Comparison of ENCODE assay signal across 8 mouse cellular contexts in the genomic region with DNA sequence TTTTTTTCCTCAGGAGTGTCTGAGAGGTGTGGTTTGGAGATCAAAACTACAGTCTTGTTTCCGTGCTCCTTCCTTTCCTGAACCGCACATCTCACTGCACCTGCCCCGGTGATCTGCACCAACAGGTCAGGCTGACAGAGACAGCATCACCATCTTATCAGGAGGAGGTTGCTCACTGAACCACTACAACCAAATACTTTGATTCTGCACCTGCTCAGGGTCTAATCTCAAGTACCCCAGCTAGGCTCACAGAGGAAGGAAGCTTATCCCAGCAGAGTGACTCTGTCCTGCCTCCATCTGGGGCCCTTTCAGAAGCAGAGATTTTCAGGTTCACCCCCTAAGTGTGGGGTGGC. TPM values are rescaled to one million over a fixed set of nuclear protein-coding genes. Genes with fewer than 3 reads are reported as not detected.
A peak's percentile ranks its signal among the peaks of the same experiment; 100 is the strongest.
DNase-seq lines count a peak whose midpoint lies in the region; ATAC-seq and TF ChIP-seq lines count a peak whose summit lies in the region.

No protein-coding gene starts in this region.

- H3K9me3 ChIP-seq in hindbrain, embryonic 11.5 days (ENCODE audit: control insufficient read depth, low read length), result no peaks in the 10 kb centered on the region
- H3K9me3 ChIP-seq in midbrain, embryonic 10.5 days (replicated peaks), result no peaks in the 10 kb centered on the region

- H3K4me2 ChIP-seq in hindbrain, embryonic 11.5 days (replicated peaks; ENCODE audit: low read depth, low read length), result peak overlapping the region; percentile 97

- H3K4me1 ChIP-seq in hindbrain, embryonic 11.5 days (replicated peaks; ENCODE audit: control insufficient read depth, insufficient read depth, low read length), result peaks cover 5% of the 10 kb centered on the region; the same call in 1 of the 2 replicates
- H3K4me1 ChIP-seq in midbrain, embryonic 10.5 days, result peaks cover 28% of the 10 kb centered on the region

- ATAC-seq in hindbrain, embryonic 11.5 days (ENCODE audit: low FRiP score), result no peak
- no peak for ATAC-seq in frontal cortex, adult (ENCODE audit: low TSS enrichment)

- DNase-seq in gastrocnemius, adult 2 months, result no peak
- DNase-seq in gastrocnemius, postnatal 25 days, result no peak
- peak; percentile 25 to 28 for DNase-seq in B cell, adult 2 months
- no peak for DNase-seq in hindbrain, embryonic 11.5 days (ENCODE audit: low spot score)
- no peak for DNase-seq in midbrain, embryonic 10.5 days (ENCODE audit: low spot score)
- no peak for DNase-seq in gastrocnemius, postnatal 36 days
- DNase-seq in layer of hippocampus, adult 11-12 months (ENCODE audit: low spot score), result no peak

- no peaks in the 10 kb centered on the region for H3K36me3 ChIP-seq in hindbrain, embryonic 11.5 days (ENCODE audit: control insufficient read depth, insufficient read depth, low read length)
- H3K36me3 ChIP-seq in midbrain, embryonic 10.5 days, result no peaks in the 10 kb centered on the region

- peak overlapping the region; percentile 82 for H3K27ac ChIP-seq in gastrocnemius, adult 2 months
- H3K27ac ChIP-seq in hindbrain, embryonic 11.5 days (ENCODE audit: low read depth, low read length), result no peak overlapping the region
- H3K27ac ChIP-seq in midbrain, embryonic 10.5 days (replicated peaks), result peak overlapping the region; percentile 80; the same call in 1 of the 2 replicates

- no peaks in the 10 kb centered on the region for H3K27me3 ChIP-seq in hindbrain, embryonic 11.5 days (ENCODE audit: control insufficient read depth, insufficient read depth, low read length)
- H3K27me3 ChIP-seq in midbrain, embryonic 10.5 days (ENCODE audit: low read depth, poor library complexity, severe bottlenecking), result peaks cover 20% of the 10 kb centered on the region

- intact Hi-C loops in gastrocnemius, adult 2 months (cut with DNase I), result no loop called here
- intact Hi-C loops in gastrocnemius, postnatal 36 days (cut with DNase I), result no loop called here

- no peak overlapping the region for H3K9ac ChIP-seq in hindbrain, embryonic 11.5 days (ENCODE audit: low read depth, low read length)

- TF ChIP-seq CTCF in gastrocnemius, adult 2 months (IDR thresholded peaks at IDR 0.05), result no peak

- 8% methylated on average over 3 of the region's 3 CpGs for WGBS in hindbrain, embryonic 11.5 days
- 4% methylated on average over 3 of the region's 3 CpGs for WGBS in midbrain, embryonic 10.5 days

- peak overlapping the region; percentile 99 for H3K4me3 ChIP-seq in gastrocnemius, adult 2 months
- H3K4me3 ChIP-seq in hindbrain, embryonic 11.5 days (ENCODE audit: low read depth, low read length), result peak overlapping the region; percentile 67; the same call in 1 of the 2 replicates
- peak overlapping the region; percentile 87 for H3K4me3 ChIP-seq in midbrain, embryonic 10.5 days

RNA-seq across cellular contexts. Expression of gene Wfs1, which starts 0.6 kb away (rescaled TPM):
- total RNA-seq in gastrocnemius, adult 2 months (2021), result 10 to 100 TPM; 49.9 to 86.0 TPM
- 10 to 100 TPM; 61.1 to 73.3 TPM for total RNA-seq in gastrocnemius, postnatal 25 days (2021)
- 6.0 and 7.0 TPM in 2 replicates for polyA plus RNA-seq in hindbrain, embryonic 11.5 days (2014; fragmentation: Nextera tagmentation; extraction: Ambion mirVana)
- 8.9 and 9.9 TPM in 2 replicates for polyA plus RNA-seq in midbrain, embryonic 10.5 days (2016; fragmentation: Nextera tagmentation; extraction: Ambion mirVana)
- total RNA-seq in gastrocnemius, postnatal 36 days (2021), result 10 to 100 TPM; 56.1 to 56.5 TPM

Comparison
In these comparisons a context has a peak if more than half of its experiments do, and no peak if none do; other contexts are left out.
1. DNase-seq: peak in B cell, adult 2 months (2 of 2); none in gastrocnemius, adult 2 months (single experiment), gastrocnemius, postnatal 25 days (single experiment), hindbrain, embryonic 11.5 days (single experiment), midbrain, embryonic 10.5 days (single experiment), gastrocnemius, postnatal 36 days (0 of 2) and layer of hippocampus, adult 11-12 months (single experiment).
2. Peak in every context shown above with its lines, with median percentiles within 50 percentile points of each other: H3K4me3 ChIP-seq.